Mouse (Mus musculus) c-Kit-positive CD71-positive TER-119-positive erythroid progenitor cells, embryonic 14.5 days (primary cell): ENCODE measurements around the gene Gal3st4.

ENCODE experiments used
- DNase-seq: peaks from one replicate; pipeline ENCODE4 v3.0.0-alpha.2; 2013; ENCODE audit warnings: low spot score

Gal3st4 gene

GRCm38 (mm10) chr5:138262001-138262400 is 10.6 kb downstream of the Gal3st4 start:
- DNase-seq: no peak

- DNase-seq: no peak
These were observed 11.8 kb downstream of the Gal3st4 start for GRCm38 (mm10) chr5:138260834-138261233.

- DNase-seq: no peak
These were observed 12.6 kb downstream of the Gal3st4 start for GRCm38 (mm10) chr5:138260051-138260450.

- DNase-seq: no peak
These were observed 13.6 kb downstream of the Gal3st4 start for GRCm38 (mm10) chr5:138258993-138259392.

GRCm38 (mm10) chr5:138258542-138258941 is 14.1 kb downstream of the Gal3st4 start:
- no peak for DNase-seq

- DNase-seq: no peak
These were observed 14.6 kb downstream of the Gal3st4 start for GRCm38 (mm10) chr5:138258078-138258477.

GRCm38 (mm10) chr5:138257585-138257978 is 15.1 kb downstream of the Gal3st4 start:
- no peak for DNase-seq

- DNase-seq: no peak
These were observed 15.6 kb downstream of the Gal3st4 start for GRCm38 (mm10) chr5:138256966-138257584.

- no peak for DNase-seq
These were observed 16.6 kb downstream of the Gal3st4 start for GRCm38 (mm10) chr5:138256094-138256467.

- DNase-seq: peak; percentile 94
These were observed 17.1 kb downstream of the Gal3st4 start, which contains the start of gene Lamtor4 for GRCm38 (mm10) chr5:138255353-138256093. Lamtor4 (plus strand) TSS chr5:138255482.

- no peak for DNase-seq
These were observed 19.6 kb downstream of the Gal3st4 start for GRCm38 (mm10) chr5:138253061-138253460.

- DNase-seq: no peak
These were observed 21.5 kb downstream of the Gal3st4 start for GRCm38 (mm10) chr5:138251144-138251543.

GRCm38 (mm10) chr5:138241511-138241910 is 31.1 kb downstream of the Gal3st4 start:
- no peak for DNase-seq

- DNase-seq: no peak
These were observed 38.4 kb downstream of the Gal3st4 start for GRCm38 (mm10) chr5:138234224-138234623.

GRCm38 (mm10) chr5:138233778-138234177 is 38.9 kb downstream of the Gal3st4 start:
- no peak for DNase-seq

GRCm38 (mm10) chr5:138229511-138229910 is 43.1 kb downstream of the Gal3st4 start:
- DNase-seq: no peak

GRCm38 (mm10) chr5:138228026-138228425 is 44.6 kb downstream of the Gal3st4 start:
- DNase-seq: no peak

GRCm38 (mm10) chr5:138227367-138227766 is 45.3 kb downstream of the Gal3st4 start:
- no peak for DNase-seq

GRCm38 (mm10) chr5:138226491-138226890 is 46.1 kb downstream of the Gal3st4 start:
- DNase-seq: no peak

GRCm38 (mm10) chr5:138225700-138226099 is 46.9 kb downstream of the Gal3st4 start, which contains the start of gene Nxpe5:
Nxpe5 (plus strand) TSS chr5:138225898.
- no peak for DNase-seq

- no peak for DNase-seq
These were observed 49.4 kb downstream of the Gal3st4 start for GRCm38 (mm10) chr5:138223287-138223686.

- DNase-seq: peak; percentile 71
These were observed 50.5 kb downstream of the Gal3st4 start for GRCm38 (mm10) chr5:138222111-138222510.

GRCm38 (mm10) chr5:138219864-138220263 is 52.8 kb downstream of the Gal3st4 start:
- DNase-seq: no peak
